Mouse (Mus musculus): Measurements from ENCODE around the gene Agk. TPM values are rescaled to one million over a fixed set of nuclear protein-coding genes. Genes with fewer than 3 reads are reported as not detected.

The Agk gene
- polyA plus RNA-seq, 1 experiment, result 11.0 TPM

DNA sequence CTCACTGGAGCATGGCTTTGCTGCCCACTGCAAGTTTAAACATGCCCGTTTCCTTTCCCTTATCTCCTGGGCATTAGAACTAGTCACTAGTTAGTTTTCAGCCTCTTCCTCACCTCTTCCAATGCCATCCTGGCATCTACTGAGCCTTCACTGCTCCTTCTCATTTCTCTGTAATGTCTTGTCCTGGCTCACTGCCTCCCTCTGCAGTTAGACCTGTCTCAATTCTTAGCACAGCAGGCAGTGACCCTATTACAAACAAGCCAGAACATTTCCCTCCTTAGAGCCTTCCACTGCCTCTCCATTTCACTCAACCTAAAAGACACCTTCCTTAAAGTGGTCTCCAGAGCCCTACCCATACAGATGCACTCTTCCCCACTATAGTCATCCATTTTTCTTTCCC is 66.0 kb downstream of the Agk start:
- H3ac ChIP-seq (ENCODE audit: control insufficient read depth, insufficient read length, low read depth), result no peak overlapping the region
- no peaks in the 10 kb centered on the region for H3K79me2 ChIP-seq (ENCODE audit: control insufficient read depth, insufficient read depth)
- H3K4me3 ChIP-seq (ENCODE audit: insufficient read depth, poor library complexity, severe bottlenecking), result no peak overlapping the region
- H3K79me3 ChIP-seq (ENCODE audit: low read depth), result no peaks in the 10 kb centered on the region
- TF ChIP-seq MYOD1 (IDR thresholded peaks at IDR 0.05; ENCODE audit: control insufficient read depth, insufficient read length, low read depth) (no peak), CEBPB (IDR thresholded peaks at IDR 0.05; ENCODE audit: low read depth) (no peak), MAX (IDR thresholded peaks at IDR 0.05) (no peak), MYOG (IDR thresholded peaks at IDR 0.05; ENCODE audit: control insufficient read depth, extremely low read depth, insufficient read length) (no peak), CTCF (IDR thresholded peaks at IDR 0.05; ENCODE audit: control insufficient read depth, insufficient read depth, insufficient read length) (no peak), FOSL1 (IDR thresholded peaks at IDR 0.05; ENCODE audit: insufficient read depth, low read length, poor library complexity, severe bottlenecking) (no peak), USF1 (IDR thresholded peaks at IDR 0.05; ENCODE audit: low read depth) (no peak)
- peaks cover 43% of the 10 kb centered on the region for H3K36me3 ChIP-seq (ENCODE audit: control insufficient read depth, insufficient read depth)
- no peaks in the 10 kb centered on the region for H3K27me3 ChIP-seq (ENCODE audit: control insufficient read depth, insufficient read depth, insufficient read length)

DNA sequence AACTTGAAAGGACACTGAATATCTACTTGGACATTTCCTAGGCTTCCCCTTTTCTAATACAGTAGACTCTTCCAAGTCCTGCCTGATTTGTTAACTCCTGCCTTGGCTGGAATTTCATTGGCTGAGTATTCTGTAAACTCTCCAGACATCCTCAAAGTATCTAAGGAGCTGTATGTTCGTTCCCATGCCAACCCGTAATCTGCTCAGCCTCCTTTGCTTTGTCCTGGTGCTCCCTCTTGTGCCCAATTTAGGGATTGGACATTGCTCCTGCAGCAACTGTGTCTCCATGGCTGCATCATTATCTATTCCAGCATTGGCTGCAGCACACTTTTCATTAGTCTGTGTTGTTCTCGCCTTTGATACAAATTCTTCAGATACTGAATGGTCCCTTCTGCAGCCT is 68.2 kb downstream of the Agk start:
- no peak overlapping the region for H3K4me3 ChIP-seq (ENCODE audit: insufficient read depth, poor library complexity, severe bottlenecking)
- H3K79me2 ChIP-seq (ENCODE audit: control insufficient read depth, insufficient read depth), result no peaks in the 10 kb centered on the region
- no peak overlapping the region for H3ac ChIP-seq (ENCODE audit: control insufficient read depth, insufficient read length, low read depth)
- TF ChIP-seq CTCF (IDR thresholded peaks at IDR 0.05; ENCODE audit: control insufficient read depth, insufficient read depth, insufficient read length), result peak; percentile 38
- no peak for TF ChIP-seq FOSL1 (IDR thresholded peaks at IDR 0.05; ENCODE audit: insufficient read depth, low read length, poor library complexity, severe bottlenecking)
- H3K36me3 ChIP-seq (ENCODE audit: control insufficient read depth, insufficient read depth), result peaks cover 32% of the 10 kb centered on the region
- H3K27me3 ChIP-seq (ENCODE audit: control insufficient read depth, insufficient read depth, insufficient read length), result no peaks in the 10 kb centered on the region
- H3K79me3 ChIP-seq (ENCODE audit: low read depth), result no peaks in the 10 kb centered on the region

- peaks cover 8% of the 10 kb centered on the region for H3K36me3 ChIP-seq (ENCODE audit: control insufficient read depth, insufficient read depth)
Measured at GRCm38 (mm10) chr6:40402031-40402430, 77.1 kb downstream of the Agk start.

GRCm38 (mm10) chr6:40403640-40404285 is 78.8 kb downstream of the Agk start:
- no peaks in the 10 kb centered on the region for H3K79me2 ChIP-seq (ENCODE audit: control insufficient read depth, insufficient read depth)
- no peaks in the 10 kb centered on the region for H3K79me3 ChIP-seq (ENCODE audit: low read depth)
- H3K36me3 ChIP-seq (ENCODE audit: control insufficient read depth, insufficient read depth), result peaks cover 5% of the 10 kb centered on the region
- no peaks in the 10 kb centered on the region for H3K27me3 ChIP-seq (ENCODE audit: control insufficient read depth, insufficient read depth, insufficient read length)
- no peak overlapping the region for H3ac ChIP-seq (ENCODE audit: control insufficient read depth, insufficient read length, low read depth)
- TF ChIP-seq CTCF (IDR thresholded peaks at IDR 0.05; ENCODE audit: control insufficient read depth, insufficient read depth, insufficient read length) (no peak), MAX (IDR thresholded peaks at IDR 0.05) (no peak), CEBPB (IDR thresholded peaks at IDR 0.05; ENCODE audit: low read depth) (no peak), FOSL1 (IDR thresholded peaks at IDR 0.05; ENCODE audit: insufficient read depth, low read length, poor library complexity, severe bottlenecking) (no peak), MYOG (IDR thresholded peaks at IDR 0.05; ENCODE audit: control insufficient read depth, extremely low read depth, insufficient read length) (no peak), USF1 (IDR thresholded peaks at IDR 0.05; ENCODE audit: low read depth) (no peak), MYOD1 (IDR thresholded peaks at IDR 0.05; ENCODE audit: control insufficient read depth, insufficient read length, low read depth) (no peak)
- no peak overlapping the region for H3K4me3 ChIP-seq (ENCODE audit: insufficient read depth, poor library complexity, severe bottlenecking)

More at GRCm38 (mm10) chr6:40402031-40402430, 77.1 kb downstream of the Agk start:
- H3K79me3 ChIP-seq (ENCODE audit: low read depth), result no peaks in the 10 kb centered on the region
- H3ac ChIP-seq (ENCODE audit: control insufficient read depth, insufficient read length, low read depth), result no peak overlapping the region
- no peak overlapping the region for H3K4me3 ChIP-seq (ENCODE audit: insufficient read depth, poor library complexity, severe bottlenecking)
- no peak for TF ChIP-seq MAX (IDR thresholded peaks at IDR 0.05)
- TF ChIP-seq FOSL1 (IDR thresholded peaks at IDR 0.05; ENCODE audit: insufficient read depth, low read length, poor library complexity, severe bottlenecking), result no peak
- no peak for TF ChIP-seq CTCF (IDR thresholded peaks at IDR 0.05; ENCODE audit: control insufficient read depth, insufficient read depth, insufficient read length)
- TF ChIP-seq CEBPB (IDR thresholded peaks at IDR 0.05; ENCODE audit: low read depth), result no peak
- no peak for TF ChIP-seq MYOG (IDR thresholded peaks at IDR 0.05; ENCODE audit: control insufficient read depth, extremely low read depth, insufficient read length)
- no peak for TF ChIP-seq USF1 (IDR thresholded peaks at IDR 0.05; ENCODE audit: low read depth)
- no peak for TF ChIP-seq MYOD1 (IDR thresholded peaks at IDR 0.05; ENCODE audit: control insufficient read depth, insufficient read length, low read depth)
- H3K27me3 ChIP-seq (ENCODE audit: control insufficient read depth, insufficient read depth, insufficient read length), result no peaks in the 10 kb centered on the region
- H3K79me2 ChIP-seq (ENCODE audit: control insufficient read depth, insufficient read depth), result no peaks in the 10 kb centered on the region

DNA sequence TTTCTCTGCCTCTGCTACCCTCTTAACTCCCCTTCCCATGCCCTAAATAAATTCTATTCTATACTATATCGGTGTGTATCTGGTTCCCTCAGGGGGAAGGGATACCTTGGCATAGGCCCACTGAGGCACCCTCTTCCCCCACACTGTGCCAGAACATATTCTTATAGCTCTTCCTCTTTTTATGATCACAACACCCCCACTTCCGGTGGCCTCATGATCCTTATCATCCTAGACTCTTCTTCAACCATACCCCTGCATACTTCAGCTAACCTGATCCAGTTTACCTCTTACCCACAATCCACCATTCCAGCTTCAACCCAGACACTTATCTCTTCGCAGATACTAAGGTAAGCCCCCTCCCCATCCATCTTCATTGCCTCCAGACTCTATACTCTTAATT is 86.1 kb downstream of the Agk start:
- H3K4me3 ChIP-seq (ENCODE audit: insufficient read depth, poor library complexity, severe bottlenecking), result no peak overlapping the region
- H3K79me3 ChIP-seq (ENCODE audit: low read depth), result no peaks in the 10 kb centered on the region
- TF ChIP-seq MYOG (IDR thresholded peaks at IDR 0.05; ENCODE audit: control insufficient read depth, extremely low read depth, insufficient read length) (no peak), FOSL1 (IDR thresholded peaks at IDR 0.05; ENCODE audit: insufficient read depth, low read length, poor library complexity, severe bottlenecking) (no peak), USF1 (IDR thresholded peaks at IDR 0.05; ENCODE audit: low read depth) (no peak), CEBPB (IDR thresholded peaks at IDR 0.05; ENCODE audit: low read depth) (no peak), MYOD1 (IDR thresholded peaks at IDR 0.05; ENCODE audit: control insufficient read depth, insufficient read length, low read depth) (no peak), CTCF (IDR thresholded peaks at IDR 0.05; ENCODE audit: control insufficient read depth, insufficient read depth, insufficient read length) (no peak), MAX (IDR thresholded peaks at IDR 0.05) (no peak)
- no peaks in the 10 kb centered on the region for H3K27me3 ChIP-seq (ENCODE audit: control insufficient read depth, insufficient read depth, insufficient read length)
- H3K79me2 ChIP-seq (ENCODE audit: control insufficient read depth, insufficient read depth), result no peaks in the 10 kb centered on the region
- no peaks in the 10 kb centered on the region for H3K36me3 ChIP-seq (ENCODE audit: control insufficient read depth, insufficient read depth)
- H3ac ChIP-seq (ENCODE audit: control insufficient read depth, insufficient read length, low read depth), result no peak overlapping the region

DNA sequence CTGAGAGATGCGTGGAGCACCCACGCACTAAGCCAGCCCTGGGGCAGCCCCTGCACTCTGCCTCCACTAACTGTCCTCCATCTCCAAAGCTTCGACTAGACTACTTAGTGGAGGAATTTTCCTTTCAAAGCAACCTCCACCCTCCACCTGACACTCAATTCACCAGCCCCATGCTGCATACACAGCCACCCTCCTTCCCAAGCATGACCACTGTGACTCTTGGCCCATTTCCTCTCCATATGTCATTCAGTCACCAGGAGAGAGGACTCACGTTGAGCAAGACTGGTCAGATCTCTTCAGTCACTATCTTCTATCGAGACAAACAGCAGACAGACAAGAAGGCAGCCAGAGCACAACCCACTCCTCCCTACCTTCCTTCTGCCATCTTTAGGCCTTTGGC is 88.1 kb downstream of the Agk start:
- TF ChIP-seq CTCF (IDR thresholded peaks at IDR 0.05; ENCODE audit: control insufficient read depth, insufficient read depth, insufficient read length) (no peak), MAX (IDR thresholded peaks at IDR 0.05) (no peak), MYOG (IDR thresholded peaks at IDR 0.05; ENCODE audit: control insufficient read depth, extremely low read depth, insufficient read length) (no peak)
- Histone ChIP-seq H3ac (ENCODE audit: control insufficient read depth, insufficient read length, low read depth) (no peak overlapping the region), H3K79me2 (ENCODE audit: control insufficient read depth, insufficient read depth) (no peaks in the 10 kb centered on the region), H3K36me3 (ENCODE audit: control insufficient read depth, insufficient read depth) (no peaks in the 10 kb centered on the region), H3K4me3 (ENCODE audit: insufficient read depth, poor library complexity, severe bottlenecking) (no peak overlapping the region), H3K79me3 (ENCODE audit: low read depth) (no peaks in the 10 kb centered on the region), H3K27me3 (ENCODE audit: control insufficient read depth, insufficient read depth, insufficient read length) (no peaks in the 10 kb centered on the region)
